Mouse (Mus musculus): ENCODE measurements at regions not wholly inside any gene's neighbourhood (a gene's known extent, or its start where the extent isn't known, plus 50 kb on each side); places are given as distances from the start of the nearest gene placed in this dataset.

DNA sequence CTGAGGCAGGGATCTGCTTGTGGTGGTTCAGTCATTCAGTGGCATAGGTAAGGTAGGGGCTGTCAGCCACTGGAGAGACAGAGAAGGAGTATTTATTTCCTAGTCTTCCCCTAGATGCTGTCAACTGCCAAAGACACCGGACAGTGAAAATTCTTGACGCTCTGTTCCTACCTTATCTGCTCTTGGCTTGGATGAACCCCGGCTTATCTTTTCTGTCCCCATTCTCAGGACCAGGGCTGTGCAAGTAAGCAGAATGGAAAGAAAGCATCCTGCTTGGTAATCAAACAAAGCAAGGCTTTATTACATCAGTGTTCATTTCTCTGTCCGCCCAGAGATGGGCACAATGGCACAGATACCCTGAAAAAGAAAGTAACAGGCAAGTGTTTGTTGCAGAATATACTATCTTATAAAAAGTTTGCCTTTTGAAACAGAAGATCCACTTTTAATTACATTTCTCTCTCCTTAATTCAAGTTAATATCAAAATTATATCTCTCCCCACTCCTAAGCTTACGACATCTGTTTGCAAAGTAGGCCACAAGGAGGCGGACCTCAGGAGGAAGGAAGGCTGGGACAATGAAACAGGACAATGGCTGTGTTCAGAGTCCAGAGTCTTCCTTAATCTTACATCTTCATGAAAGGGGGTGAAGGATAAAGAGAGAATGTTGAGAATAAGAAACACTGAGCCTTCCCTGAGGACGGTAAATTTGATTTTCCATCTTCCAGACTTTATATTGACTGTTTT, 316.8 kb upstream of the Ubash3b start:
- 89% methylated on average over 7 of the region's 7 CpGs for WGBS
- Histone ChIP-seq H3K36me3 (peaks cover 56% of the 10 kb centered on the region), H3K27me3 (ENCODE audit: insufficient read depth, poor library complexity, severe bottlenecking) (no peaks in the 10 kb centered on the region), H3K4me1 (replicated peaks) (peaks cover 22% of the 10 kb centered on the region), H3K4me3 (no peak overlapping the region), H3K27ac (no peak overlapping the region), H3K9me3 (no peaks in the 10 kb centered on the region)
- DNase-seq (ENCODE audit: low spot score) = no peak

DNA sequence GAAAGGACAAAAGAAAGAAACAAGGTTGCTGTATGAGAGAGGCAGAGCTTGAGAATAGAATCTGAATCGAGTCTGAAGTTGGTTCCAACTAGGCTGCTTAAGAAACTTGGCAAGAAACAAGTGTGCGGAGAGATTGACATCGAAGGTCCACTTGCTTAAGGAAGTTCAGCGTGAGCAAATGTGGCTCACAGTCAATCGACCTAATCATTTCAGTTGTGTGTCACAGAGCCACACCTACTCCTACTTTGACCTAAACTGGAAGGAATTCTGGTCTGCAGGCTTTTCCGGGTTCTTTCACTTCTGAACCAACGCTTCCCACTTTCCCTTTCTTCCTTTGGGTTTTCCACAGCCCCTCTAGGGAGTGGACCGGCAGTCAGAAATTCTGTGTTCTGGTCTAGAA, 313.8 kb upstream of the Ubash3b start:
- no peaks in the 10 kb centered on the region for H3K27me3 ChIP-seq (ENCODE audit: insufficient read depth, poor library complexity, severe bottlenecking)
- H3K4me1 ChIP-seq (replicated peaks) = peaks cover 25% of the 10 kb centered on the region
- no peaks in the 10 kb centered on the region for H3K9me3 ChIP-seq
- H3K36me3 ChIP-seq = peaks cover 32% of the 10 kb centered on the region; the same call in 1 of the 2 replicates
- H3K4me3 ChIP-seq = no peak overlapping the region
- no peak for DNase-seq (ENCODE audit: low spot score)
- WGBS = 92% methylated on average over 8 of the region's 8 CpGs
- peak overlapping the region; percentile 85 for H3K27ac ChIP-seq

DNA sequence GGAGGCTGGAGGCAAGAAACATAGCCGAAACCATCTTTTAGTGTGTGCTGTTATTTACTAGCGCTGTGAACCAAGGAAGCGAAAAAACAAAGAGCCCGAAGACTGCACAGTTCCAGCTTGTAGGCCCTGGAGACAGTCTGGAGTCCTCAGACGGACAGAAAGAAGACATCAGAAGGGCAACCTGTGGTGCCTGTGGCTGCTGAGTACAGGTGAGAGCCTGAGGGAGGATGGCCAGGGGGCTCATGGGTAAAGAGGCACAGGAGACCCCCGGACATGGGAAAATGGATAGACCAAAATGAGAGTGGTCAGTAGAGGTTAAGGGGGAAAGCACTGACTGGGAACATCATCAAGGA, 313.4 kb upstream of the Ubash3b start:
- Histone ChIP-seq H3K27ac (peak overlapping the region; percentile 85), H3K36me3 (peaks cover 33% of the 10 kb centered on the region; the same call in 1 of the 2 replicates), H3K9me3 (no peaks in the 10 kb centered on the region), H3K4me3 (no peak overlapping the region), H3K27me3 (ENCODE audit: insufficient read depth, poor library complexity, severe bottlenecking) (no peaks in the 10 kb centered on the region), H3K4me1 (replicated peaks) (peaks cover 29% of the 10 kb centered on the region)
- no peak for DNase-seq (ENCODE audit: low spot score)
- WGBS = 72% methylated on average over 6 of the region's 6 CpGs

DNA sequence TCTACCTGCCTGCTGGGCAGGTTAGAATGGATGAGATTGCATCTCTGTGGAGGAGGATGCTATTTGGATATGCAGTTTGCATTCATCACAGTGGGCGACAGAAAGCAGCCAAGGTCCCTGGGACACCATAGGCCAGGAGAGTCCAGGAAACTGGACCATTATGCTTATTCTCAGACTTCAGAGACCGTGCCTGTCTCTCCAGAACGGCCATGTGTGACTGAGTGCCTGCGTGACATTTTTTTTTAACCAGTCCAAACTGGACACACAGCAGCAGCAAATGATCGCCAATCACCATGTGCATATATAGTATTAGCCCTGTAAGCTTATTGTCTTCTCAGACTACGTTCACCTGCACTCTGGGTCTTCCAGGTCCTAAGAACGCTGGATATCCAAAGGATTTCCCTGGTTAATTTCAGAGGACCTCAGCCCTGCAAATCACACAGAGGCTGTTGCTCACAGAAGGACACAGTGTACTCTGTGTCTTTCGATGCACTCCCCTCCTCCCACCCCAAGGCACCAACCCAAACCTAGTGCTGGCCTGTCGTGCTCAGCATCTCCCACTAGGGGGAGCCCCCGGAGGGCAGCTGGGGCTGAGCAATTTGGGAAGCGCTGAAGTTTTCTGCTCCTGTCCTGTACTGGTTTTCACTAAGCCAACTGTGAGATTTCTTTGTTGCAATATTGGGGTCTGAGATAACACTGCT, 312.9 kb upstream of the Ubash3b start:
- 45% methylated on average over 11 of the region's 11 CpGs for WGBS
- Histone ChIP-seq H3K27me3 (ENCODE audit: insufficient read depth, poor library complexity, severe bottlenecking) (no peaks in the 10 kb centered on the region), H3K4me1 (replicated peaks) (peaks cover 32% of the 10 kb centered on the region), H3K36me3 (peaks cover 34% of the 10 kb centered on the region; the same call in 1 of the 2 replicates), H3K9me3 (no peaks in the 10 kb centered on the region), H3K27ac (peak overlapping the region; percentile 85), H3K4me3 (no peak overlapping the region)
- peak; percentile 88 for DNase-seq (ENCODE audit: low spot score)

DNA sequence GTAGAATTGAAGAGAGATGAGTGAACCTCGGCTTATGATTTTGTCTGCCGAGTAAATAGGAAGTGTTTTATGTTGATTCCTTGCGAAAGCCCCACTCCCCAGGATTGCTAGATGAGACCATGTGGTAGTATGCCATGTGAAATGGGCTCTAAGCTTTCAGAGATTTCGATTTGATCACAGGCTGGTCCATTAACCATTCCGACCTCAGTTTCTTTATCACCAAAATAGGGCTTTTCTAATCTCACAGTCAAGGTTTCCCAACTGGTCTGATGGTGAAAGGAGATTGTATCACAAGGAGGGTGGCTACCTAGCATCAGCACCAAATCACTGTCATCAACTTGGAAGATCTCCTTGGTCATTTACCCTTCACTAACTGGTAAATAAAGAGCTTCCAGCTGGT, 312.0 kb upstream of the Ubash3b start:
- WGBS = 92% methylated on average over 5 of the region's 5 CpGs

DNA sequence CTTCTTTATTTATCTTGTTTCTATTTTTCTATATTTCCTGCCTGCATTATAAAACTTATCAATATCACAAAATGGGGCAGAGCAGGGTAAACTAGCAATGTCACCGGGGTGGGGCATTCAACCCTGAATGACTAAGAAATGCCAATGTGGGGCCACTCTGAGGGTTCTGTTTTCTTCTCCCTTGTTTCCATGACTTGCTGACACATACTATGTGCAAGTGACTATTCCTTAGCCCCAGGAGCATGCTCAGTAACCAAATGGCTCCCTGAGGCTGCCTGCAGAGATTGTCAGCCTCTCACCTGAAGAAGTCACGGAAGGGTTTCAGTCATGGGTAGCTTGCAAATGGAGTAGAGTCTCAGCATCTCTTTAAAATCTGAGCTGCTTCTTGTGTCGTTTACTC, 309.8 kb upstream of the Ubash3b start:
- Histone ChIP-seq H3K27me3 (ENCODE audit: insufficient read depth, poor library complexity, severe bottlenecking) (no peaks in the 10 kb centered on the region), H3K4me1 (replicated peaks) (peaks cover 32% of the 10 kb centered on the region), H3K4me3 (no peak overlapping the region), H3K9me3 (no peaks in the 10 kb centered on the region), H3K27ac (no peak overlapping the region), H3K36me3 (peaks cover 32% of the 10 kb centered on the region; the same call in 1 of the 2 replicates)
- no peak for DNase-seq (ENCODE audit: low spot score)
- 92% methylated on average over 3 of the region's 3 CpGs for WGBS

More for the DNA sequence above, 312.0 kb upstream of the Ubash3b start:
- no peaks in the 10 kb centered on the region for H3K27me3 ChIP-seq (ENCODE audit: insufficient read depth, poor library complexity, severe bottlenecking)
- H3K36me3 ChIP-seq = peaks cover 30% of the 10 kb centered on the region; the same call in 1 of the 2 replicates
- H3K4me1 ChIP-seq (replicated peaks) = peaks cover 32% of the 10 kb centered on the region
- H3K27ac ChIP-seq = no peak overlapping the region
- no peak for DNase-seq (ENCODE audit: low spot score)
- no peak overlapping the region for H3K4me3 ChIP-seq
- no peaks in the 10 kb centered on the region for H3K9me3 ChIP-seq

DNA sequence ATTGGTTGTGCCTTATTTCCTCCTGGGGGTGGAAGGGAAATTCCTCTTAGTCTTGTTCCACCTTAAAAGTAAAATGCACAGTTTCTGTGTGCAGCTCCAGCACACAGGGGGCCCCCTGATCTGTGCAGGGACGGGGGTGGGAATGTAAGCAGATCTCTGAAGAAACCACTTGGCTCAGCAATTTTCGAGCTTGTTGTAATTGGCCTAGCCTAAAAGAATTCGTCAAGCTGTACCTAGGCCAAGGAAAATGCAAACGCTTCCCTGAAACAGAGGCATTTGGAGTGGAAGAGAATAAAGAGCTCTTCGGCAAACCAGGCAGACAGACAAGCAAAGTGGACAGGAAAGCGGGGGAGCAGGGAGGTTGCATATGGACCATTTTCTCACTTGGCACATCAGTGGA, 308.5 kb upstream of the Ubash3b start:
- H3K4me3 ChIP-seq = no peak overlapping the region
- H3K4me1 ChIP-seq (replicated peaks) = peaks cover 27% of the 10 kb centered on the region
- WGBS = 67% methylated on average over 6 of the region's 6 CpGs
- H3K27me3 ChIP-seq (ENCODE audit: insufficient read depth, poor library complexity, severe bottlenecking) = no peaks in the 10 kb centered on the region
- H3K9me3 ChIP-seq = no peaks in the 10 kb centered on the region
- DNase-seq (ENCODE audit: low spot score) = no peak
- H3K27ac ChIP-seq = peak overlapping the region; percentile 59; the same call in 1 of the 2 replicates
- peaks cover 26% of the 10 kb centered on the region; the same call in 1 of the 2 replicates for H3K36me3 ChIP-seq

DNA sequence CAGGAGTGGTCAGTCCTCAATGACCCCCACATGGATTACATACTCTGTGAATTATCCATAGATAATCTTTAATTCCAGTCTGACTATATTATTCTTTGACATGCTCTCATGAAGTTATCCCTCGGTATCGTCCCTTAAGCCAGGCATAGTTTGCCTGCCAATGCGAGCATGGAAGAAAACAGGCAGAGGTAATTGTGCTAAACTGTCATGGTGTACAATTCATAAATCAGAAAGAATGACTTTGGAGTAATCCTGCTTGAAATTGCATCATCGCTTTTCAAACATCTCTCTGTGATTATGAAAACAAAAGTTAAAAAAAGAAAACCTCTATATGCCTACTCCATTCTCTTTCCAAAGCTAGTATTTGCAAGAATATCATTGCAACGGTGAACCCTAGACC, 307.9 kb upstream of the Ubash3b start:
- 89% methylated on average over 5 of the region's 5 CpGs for WGBS

DNA sequence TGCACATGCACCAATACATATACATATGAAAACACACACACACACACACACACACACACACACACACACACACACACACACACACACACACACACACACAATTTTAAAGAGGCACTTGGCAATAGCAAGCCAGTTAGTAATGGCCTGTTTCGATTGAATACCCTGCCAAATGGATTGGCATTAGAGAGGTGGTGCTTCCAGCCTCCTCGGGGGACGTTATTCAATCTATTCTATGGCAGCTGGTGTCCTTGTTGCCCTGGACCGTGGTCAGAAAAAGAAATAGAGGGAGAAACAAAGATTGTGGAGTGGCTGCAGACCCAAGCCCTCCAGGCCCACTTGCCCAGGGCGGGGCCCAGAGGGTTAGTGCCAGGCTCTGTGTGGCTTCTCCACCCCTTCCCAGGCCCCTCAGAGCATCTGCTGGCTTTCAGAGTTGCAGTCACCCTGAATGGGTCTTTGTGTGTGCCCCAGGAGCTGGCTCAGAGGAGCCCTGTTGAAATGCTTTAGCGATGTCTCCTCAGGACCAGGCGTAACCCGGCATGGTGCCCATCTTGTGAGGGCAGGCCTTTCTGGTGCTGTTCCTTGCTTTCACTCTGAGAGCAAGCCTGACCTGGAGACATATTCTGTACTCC, 302.7 kb upstream of the Ubash3b start:
- WGBS = 74% methylated on average over 8 of the region's 8 CpGs
- Histone ChIP-seq H3K27me3 (ENCODE audit: insufficient read depth, poor library complexity, severe bottlenecking) (no peaks in the 10 kb centered on the region), H3K4me1 (replicated peaks) (peaks cover 16% of the 10 kb centered on the region), H3K36me3 (peaks cover 43% of the 10 kb centered on the region), H3K9me3 (no peaks in the 10 kb centered on the region), H3K27ac (peak overlapping the region; percentile 72), H3K4me3 (no peak overlapping the region)
- no peak for DNase-seq (ENCODE audit: low spot score)

More for the DNA sequence above, 307.9 kb upstream of the Ubash3b start:
- no peak for DNase-seq (ENCODE audit: low spot score)
- Histone ChIP-seq H3K27me3 (ENCODE audit: insufficient read depth, poor library complexity, severe bottlenecking) (no peaks in the 10 kb centered on the region), H3K9me3 (no peaks in the 10 kb centered on the region), H3K36me3 (peaks cover 26% of the 10 kb centered on the region; the same call in 1 of the 2 replicates), H3K27ac (peak overlapping the region; percentile 12; the same call in 1 of the 2 replicates), H3K4me1 (replicated peaks) (peaks cover 23% of the 10 kb centered on the region), H3K4me3 (no peak overlapping the region)

DNA sequence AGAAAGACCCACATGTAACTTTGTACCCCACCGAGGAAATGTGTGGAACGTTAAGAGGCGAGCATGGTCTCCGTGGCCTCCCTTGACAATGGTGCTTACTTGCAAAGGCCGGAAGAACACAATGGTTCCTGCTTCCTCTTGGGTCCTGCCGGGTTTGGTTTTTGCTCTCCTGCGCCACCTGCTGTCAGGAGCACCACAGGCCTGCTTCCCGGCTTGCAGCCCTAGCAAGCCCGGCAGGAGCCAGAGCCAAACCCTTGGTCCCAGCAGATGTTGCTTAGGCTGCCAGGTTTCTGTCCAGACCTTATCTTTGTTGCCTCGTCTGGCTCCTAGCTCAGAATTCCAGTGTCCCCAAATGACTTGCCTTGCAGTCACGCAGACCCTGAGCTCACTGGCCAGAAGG, 300.2 kb upstream of the Ubash3b start:
- 11% methylated on average over 11 of the region's 11 CpGs for whole genome bisulfite sequencing
- Histone ChIP-seq H3K4me1 (replicated peaks) (peaks cover 16% of the 10 kb centered on the region), H3K27ac (peak overlapping the region; percentile 82), H3K4me3 (no peak overlapping the region), H3K36me3 (peaks cover 45% of the 10 kb centered on the region), H3K27me3 (ENCODE audit: insufficient read depth, poor library complexity, severe bottlenecking) (no peaks in the 10 kb centered on the region), H3K9me3 (no peaks in the 10 kb centered on the region)
- DNase-seq (ENCODE audit: low spot score) = peak; percentile 90

DNA sequence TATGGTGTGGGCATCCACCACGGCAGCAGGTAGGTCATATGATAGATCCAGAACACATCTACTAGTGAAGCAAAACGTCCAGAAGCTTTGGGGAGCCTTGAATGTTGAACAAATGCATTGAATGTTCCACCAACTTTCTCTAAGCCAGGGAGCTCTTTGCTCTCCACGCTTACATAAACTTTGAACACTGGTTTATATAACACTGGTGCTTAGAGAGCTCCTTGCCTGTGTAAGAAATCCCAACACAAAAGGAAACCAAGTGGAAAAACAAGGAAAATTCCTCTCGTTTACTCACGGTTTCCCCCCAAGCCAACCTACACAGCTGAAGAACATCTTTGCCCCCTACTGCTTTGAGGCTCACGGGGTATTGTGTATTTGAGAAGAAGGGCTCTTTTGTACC, 299.2 kb upstream of the Ubash3b start:
- peaks cover 53% of the 10 kb centered on the region for H3K36me3 ChIP-seq
- no peak overlapping the region for H3K4me3 ChIP-seq
- DNase-seq (ENCODE audit: low spot score) = no peak
- WGBS = 81% methylated on average over 6 of the region's 6 CpGs
- no peaks in the 10 kb centered on the region for H3K27me3 ChIP-seq (ENCODE audit: insufficient read depth, poor library complexity, severe bottlenecking)
- no peak overlapping the region; the same call in 1 of the 2 replicates for H3K27ac ChIP-seq
- H3K9me3 ChIP-seq = no peaks in the 10 kb centered on the region
- H3K4me1 ChIP-seq (replicated peaks) = peaks cover 16% of the 10 kb centered on the region

DNA sequence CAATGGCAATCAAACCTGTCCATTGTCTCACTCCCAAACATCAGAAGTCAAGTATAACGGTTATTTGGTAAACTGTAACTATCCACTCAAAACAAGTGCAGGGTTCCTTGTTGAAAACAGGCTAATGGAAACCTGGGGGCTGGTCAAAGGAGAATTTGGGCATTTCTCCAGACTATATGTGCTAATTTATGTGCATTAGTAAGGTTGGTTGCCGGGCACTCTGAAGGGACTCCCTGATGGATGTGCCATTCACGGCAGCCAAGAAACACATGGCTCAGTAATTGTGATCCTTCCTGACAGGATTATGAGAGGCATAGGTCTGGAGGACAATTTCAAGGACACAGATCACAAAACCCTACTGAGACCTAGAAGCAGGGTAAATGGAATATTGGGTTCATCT, 295.5 kb upstream of the Ubash3b start:
- no peak for DNase-seq (ENCODE audit: low spot score)
- Histone ChIP-seq H3K36me3 (peaks cover 68% of the 10 kb centered on the region), H3K9me3 (no peaks in the 10 kb centered on the region), H3K27me3 (ENCODE audit: insufficient read depth, poor library complexity, severe bottlenecking) (no peaks in the 10 kb centered on the region), H3K4me3 (no peak overlapping the region), H3K4me1 (replicated peaks) (peaks cover 12% of the 10 kb centered on the region), H3K27ac (no peak overlapping the region)
- WGBS = 71% methylated on average over 3 of the region's 3 CpGs

DNA sequence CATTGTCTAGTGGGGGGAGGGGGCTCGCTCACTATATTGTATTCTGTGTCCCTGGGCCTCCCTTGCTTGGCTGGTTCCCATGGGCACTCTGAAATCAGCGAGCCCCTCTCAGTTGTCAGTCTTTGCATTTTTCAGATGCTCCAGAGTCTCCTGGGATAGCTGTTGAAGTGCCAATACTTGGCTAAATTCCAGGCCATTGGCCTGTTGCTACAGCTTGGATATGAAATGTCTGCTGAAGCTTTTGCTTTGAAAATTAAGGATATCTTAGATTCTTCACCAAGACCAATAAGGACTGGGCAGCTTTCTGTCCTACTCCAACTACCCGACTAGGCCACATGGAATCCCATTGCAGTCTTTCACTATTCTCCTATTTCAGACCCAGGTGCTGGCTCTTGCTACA, 290.2 kb upstream of the Ubash3b start:
- H3K27ac ChIP-seq = peak overlapping the region; percentile 5; the same call in 1 of the 2 replicates
- WGBS = 68% methylated on average over 3 of the region's 3 CpGs
- no peaks in the 10 kb centered on the region for H3K27me3 ChIP-seq (ENCODE audit: insufficient read depth, poor library complexity, severe bottlenecking)

More for the DNA sequence above, 290.2 kb upstream of the Ubash3b start:
- Histone ChIP-seq H3K4me3 (no peak overlapping the region), H3K4me1 (replicated peaks) (peaks cover 39% of the 10 kb centered on the region), H3K36me3 (peaks cover 53% of the 10 kb centered on the region), H3K9me3 (no peaks in the 10 kb centered on the region)
- no peak for DNase-seq (ENCODE audit: low spot score)

All from hindbrain, embryonic 10.5 days (tissue).